Mouse (Mus musculus): ENCODE results near the gene Flywch1.

GRCm38 (mm10) chr17:23770896-23771283 is 512 bp downstream of the Flywch1 start:
- no peak for TF ChIP-seq CTCF (IDR thresholded peaks at IDR 0.05)
- TF ChIP-seq POLR2A (IDR thresholded peaks at IDR 0.05; ENCODE audit: insufficient read depth, low read depth, low read length) = no peak
- TF ChIP-seq EP300 (IDR thresholded peaks at IDR 0.05; ENCODE audit: insufficient read depth, low read depth, low read length) = no peak

Measured in heart, adult 2 months (tissue).